Mouse (Mus musculus): ENCODE results near the gene Ugt1a5. TPM values are rescaled to one million over a fixed set of nuclear protein-coding genes. Genes with fewer than 3 reads are reported as not detected.

The Ugt1a5 gene
- polyA plus RNA-seq, 1 experiment from 2014 or later = not detected

GRCm38 (mm10) chr1:88254793-88255465, 89.1 kb downstream of the Ugt1a5 start:
- ATAC-seq (ENCODE audit: low FRiP score) = no peak
- DNase-seq (ENCODE audit: low spot score) = no peak
- WGBS = 89% methylated on average over 12 of the region's 12 CpGs

DNA sequence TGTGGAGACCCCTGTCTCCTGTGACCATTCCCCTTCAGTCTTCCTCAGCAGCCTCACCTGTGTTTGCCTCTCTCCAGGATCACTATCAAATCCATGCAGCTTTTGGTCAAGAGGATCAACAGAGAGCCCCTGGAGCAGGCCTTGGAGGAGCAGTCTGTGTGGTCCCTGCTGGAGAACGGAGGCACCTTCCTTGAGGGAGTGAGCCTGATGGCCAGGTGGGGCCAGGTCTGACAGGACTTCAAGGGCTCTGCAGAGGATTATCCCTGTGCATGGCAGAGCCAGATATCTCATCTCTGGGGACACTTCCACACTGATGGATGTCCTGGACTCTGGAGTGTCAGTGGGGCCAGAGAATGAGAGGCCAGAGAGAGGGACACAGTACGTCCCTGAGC, 89.7 kb downstream of the Ugt1a5 start:
- Histone ChIP-seq H3K4me2 (replicated peaks) (no peak overlapping the region), H3K9ac (no peak overlapping the region), H3K36me3 (replicated peaks; ENCODE audit: control insufficient read depth, insufficient read depth) (0 out of 2 replicates have a peak, but pooled peaks cover 5% of the 10 kb centered on the region), H3K9me3 (ENCODE audit: control insufficient read depth, low read length) (peaks cover 71% of the 10 kb centered on the region), H3K27me3 (ENCODE audit: control insufficient read depth, insufficient read depth, low read length) (no peaks in the 10 kb centered on the region), H3K4me1 (replicated peaks; ENCODE audit: control insufficient read depth, insufficient read depth, low read length) (no peaks in the 10 kb centered on the region), H3K4me3 (replicated peaks; ENCODE audit: low read length) (no peak overlapping the region), H3K27ac (no peak overlapping the region)
- ATAC-seq (ENCODE audit: low FRiP score) (no peak), DNase-seq (ENCODE audit: low spot score) (no peak)
- 66% methylated on average over 2 of the region's 2 CpGs for WGBS

More at GRCm38 (mm10) chr1:88254793-88255465, 89.1 kb downstream of the Ugt1a5 start:
- no peak overlapping the region for H3K9ac ChIP-seq
- no peak overlapping the region for H3K27ac ChIP-seq
- no peak overlapping the region for H3K4me2 ChIP-seq (replicated peaks)
- no peak overlapping the region for H3K4me3 ChIP-seq (replicated peaks; ENCODE audit: low read length)
- 0 out of 2 replicates have a peak, but pooled peaks cover under 1% of the 10 kb centered on the region for H3K36me3 ChIP-seq (replicated peaks; ENCODE audit: control insufficient read depth, insufficient read depth)
- peaks cover 77% of the 10 kb centered on the region for H3K9me3 ChIP-seq (ENCODE audit: control insufficient read depth, low read length)
- H3K4me1 ChIP-seq (replicated peaks; ENCODE audit: control insufficient read depth, insufficient read depth, low read length) = no peaks in the 10 kb centered on the region
- no peaks in the 10 kb centered on the region for H3K27me3 ChIP-seq (ENCODE audit: control insufficient read depth, insufficient read depth, low read length)

GRCm38 (mm10) chr1:88255989-88256754, 90.4 kb downstream of the Ugt1a5 start:
- Histone ChIP-seq H3K36me3 (replicated peaks; ENCODE audit: control insufficient read depth, insufficient read depth) (peaks cover 12% of the 10 kb centered on the region; the same call in 1 of the 2 replicates), H3K27me3 (ENCODE audit: control insufficient read depth, insufficient read depth, low read length) (no peaks in the 10 kb centered on the region), H3K27ac (no peak overlapping the region), H3K4me1 (replicated peaks; ENCODE audit: control insufficient read depth, insufficient read depth, low read length) (no peaks in the 10 kb centered on the region), H3K4me3 (replicated peaks; ENCODE audit: low read length) (no peak overlapping the region), H3K9ac (no peak overlapping the region), H3K4me2 (replicated peaks) (no peak overlapping the region), H3K9me3 (ENCODE audit: control insufficient read depth, low read length) (peaks cover 64% of the 10 kb centered on the region)
- WGBS = 81% methylated on average over 13 of the region's 13 CpGs
- no peak for ATAC-seq (ENCODE audit: low FRiP score)
- no peak for DNase-seq (ENCODE audit: low spot score)

GRCm38 (mm10) chr1:88256886-88257663, 91.3 kb downstream of the Ugt1a5 start:
- no peak for ATAC-seq (ENCODE audit: low FRiP score)
- 81% methylated on average over 10 of the region's 10 CpGs for WGBS
- Histone ChIP-seq H3K27me3 (ENCODE audit: control insufficient read depth, insufficient read depth, low read length) (no peaks in the 10 kb centered on the region), H3K4me1 (replicated peaks; ENCODE audit: control insufficient read depth, insufficient read depth, low read length) (no peaks in the 10 kb centered on the region), H3K27ac (no peak overlapping the region), H3K9ac (no peak overlapping the region), H3K4me3 (replicated peaks; ENCODE audit: low read length) (no peak overlapping the region), H3K9me3 (ENCODE audit: control insufficient read depth, low read length) (peaks cover 58% of the 10 kb centered on the region), H3K4me2 (replicated peaks) (no peak overlapping the region), H3K36me3 (replicated peaks; ENCODE audit: control insufficient read depth, insufficient read depth) (peaks cover 18% of the 10 kb centered on the region)
- no peak for DNase-seq (ENCODE audit: low spot score)

DNA sequence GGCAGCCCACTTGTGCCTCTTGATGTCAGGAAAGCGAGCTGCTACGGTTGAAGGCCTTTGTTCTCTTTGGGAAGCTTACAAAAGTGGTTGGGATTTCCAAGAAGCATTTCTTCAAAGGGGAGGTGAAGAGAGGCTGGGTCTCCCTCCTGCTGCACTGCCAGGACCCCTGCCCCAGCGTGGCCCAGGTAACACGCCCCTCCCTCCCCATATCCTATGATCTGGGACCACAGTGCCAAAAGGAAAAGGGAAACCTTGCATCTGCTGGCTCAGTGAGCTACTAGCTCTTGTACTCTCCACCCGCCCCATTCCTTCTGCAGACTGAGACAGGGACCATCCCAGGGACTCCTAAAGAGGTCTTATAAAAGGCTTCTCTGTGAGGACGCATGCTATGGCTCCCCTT, 91.9 kb downstream of the Ugt1a5 start:
- ATAC-seq (ENCODE audit: low FRiP score) = no peak
- Histone ChIP-seq H3K4me2 (replicated peaks) (no peak overlapping the region), H3K27me3 (ENCODE audit: control insufficient read depth, insufficient read depth, low read length) (no peaks in the 10 kb centered on the region), H3K9me3 (ENCODE audit: control insufficient read depth, low read length) (peaks cover 52% of the 10 kb centered on the region), H3K4me3 (replicated peaks; ENCODE audit: low read length) (no peak overlapping the region), H3K36me3 (replicated peaks; ENCODE audit: control insufficient read depth, insufficient read depth) (peaks cover 24% of the 10 kb centered on the region), H3K4me1 (replicated peaks; ENCODE audit: control insufficient read depth, insufficient read depth, low read length) (no peaks in the 10 kb centered on the region), H3K27ac (no peak overlapping the region), H3K9ac (no peak overlapping the region)
- no peak for DNase-seq (ENCODE audit: low spot score)
- 83% methylated on average over 6 of the region's 6 CpGs for WGBS

- DNase-seq (ENCODE audit: low spot score) = no peak
- Histone ChIP-seq H3K27me3 (ENCODE audit: control insufficient read depth, insufficient read depth, low read length) (no peaks in the 10 kb centered on the region), H3K4me1 (replicated peaks; ENCODE audit: control insufficient read depth, insufficient read depth, low read length) (no peaks in the 10 kb centered on the region), H3K4me3 (replicated peaks; ENCODE audit: low read length) (no peak overlapping the region), H3K36me3 (replicated peaks; ENCODE audit: control insufficient read depth, insufficient read depth) (peaks cover 31% of the 10 kb centered on the region), H3K4me2 (replicated peaks) (no peak overlapping the region), H3K9ac (no peak overlapping the region), H3K27ac (no peak overlapping the region), H3K9me3 (ENCODE audit: control insufficient read depth, low read length) (peaks cover 45% of the 10 kb centered on the region)
- ATAC-seq (ENCODE audit: low FRiP score) = no peak
- 61% methylated on average over 6 of the region's 6 CpGs for WGBS
Observed at GRCm38 (mm10) chr1:88258361-88258760, 92.5 kb downstream of the Ugt1a5 start.

- H3K4me1 ChIP-seq (replicated peaks; ENCODE audit: control insufficient read depth, insufficient read depth, low read length) = no peaks in the 10 kb centered on the region
- H3K9ac ChIP-seq = no peak overlapping the region
- H3K36me3 ChIP-seq (replicated peaks; ENCODE audit: control insufficient read depth, insufficient read depth) = peaks cover 38% of the 10 kb centered on the region
- no peaks in the 10 kb centered on the region for H3K27me3 ChIP-seq (ENCODE audit: control insufficient read depth, insufficient read depth, low read length)
- no peak for DNase-seq (ENCODE audit: low spot score)
- peaks cover 38% of the 10 kb centered on the region for H3K9me3 ChIP-seq (ENCODE audit: control insufficient read depth, low read length)
- peak; percentile 1; the same call in 1 of the 2 replicates for ATAC-seq (ENCODE audit: low FRiP score)
- no peak overlapping the region for H3K4me3 ChIP-seq (replicated peaks; ENCODE audit: low read length)
- no peak overlapping the region for H3K4me2 ChIP-seq (replicated peaks)
- H3K27ac ChIP-seq = no peak overlapping the region
- WGBS = 73% methylated on average over 8 of the region's 8 CpGs
Observed at GRCm38 (mm10) chr1:88258881-88259642, 93.2 kb downstream of the Ugt1a5 start.

DNA sequence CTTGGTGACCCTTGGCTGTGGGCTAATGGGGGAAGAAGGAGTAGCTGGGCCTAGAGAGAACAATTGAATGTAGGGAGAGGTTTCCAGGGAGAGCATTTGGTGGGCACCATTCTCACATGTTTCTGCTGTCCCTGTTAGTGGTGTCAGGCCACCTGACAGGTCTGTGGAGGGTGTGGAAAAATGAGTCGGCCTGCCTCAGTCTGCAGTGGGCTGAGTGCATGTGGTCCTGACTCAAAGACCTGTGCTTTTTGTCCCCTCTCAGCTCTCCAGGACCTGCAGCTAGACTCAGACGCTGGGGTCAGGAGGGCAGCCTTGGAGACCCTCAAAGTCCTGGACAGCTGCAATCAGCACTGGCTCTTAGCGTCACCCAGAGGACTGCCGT, 93.8 kb downstream of the Ugt1a5 start:
- no peak overlapping the region for H3K4me3 ChIP-seq (replicated peaks; ENCODE audit: low read length)
- H3K27ac ChIP-seq = no peak overlapping the region
- H3K4me2 ChIP-seq (replicated peaks) = no peak overlapping the region
- H3K27me3 ChIP-seq (ENCODE audit: control insufficient read depth, insufficient read depth, low read length) = no peaks in the 10 kb centered on the region
- WGBS = 80% methylated on average over 4 of the region's 4 CpGs
- DNase-seq (ENCODE audit: low spot score) (no peak), ATAC-seq (ENCODE audit: low FRiP score) (peak; percentile 5)
- H3K9ac ChIP-seq = no peak overlapping the region
- H3K36me3 ChIP-seq (replicated peaks; ENCODE audit: control insufficient read depth, insufficient read depth) = peaks cover 44% of the 10 kb centered on the region
- H3K4me1 ChIP-seq (replicated peaks; ENCODE audit: control insufficient read depth, insufficient read depth, low read length) = no peaks in the 10 kb centered on the region
- H3K9me3 ChIP-seq (ENCODE audit: control insufficient read depth, low read length) = peaks cover 33% of the 10 kb centered on the region
